Mouse (Mus musculus): ENCODE data around the gene Mepce.

DNA sequence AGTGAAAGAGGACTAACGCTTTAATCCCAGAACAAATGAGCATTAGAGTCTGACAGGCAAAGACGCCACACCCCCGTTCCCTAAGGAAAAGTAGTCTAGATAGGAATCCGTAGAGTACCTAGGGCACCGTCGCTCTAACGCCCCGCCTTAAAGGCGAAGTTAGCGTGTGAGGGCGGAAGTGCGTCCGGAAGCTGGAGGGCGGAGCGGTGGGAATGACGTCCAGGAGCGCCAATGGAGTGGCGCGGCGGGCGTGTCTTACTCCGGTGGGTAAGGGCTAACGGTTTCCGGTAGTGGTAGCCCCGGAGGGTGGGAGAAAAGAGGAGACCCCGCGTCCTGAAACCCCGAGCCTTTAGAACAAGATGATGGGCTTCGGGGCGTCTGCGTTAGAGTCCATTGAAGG, 8.8 kb downstream of the Mepce start, which contains the start of gene Ppp1r35:
- no peak for TF ChIP-seq GATA1 (IDR thresholded peaks at IDR 0.05; ENCODE audit: borderline replicate concordance, low read length)
- TF ChIP-seq FLI1 (IDR thresholded peaks at IDR 0.05; ENCODE audit: low read length): peak; percentile 61; the same call in 1 of the 2 replicates

Measured in megakaryocyte, embryonic 14.5 days (primary cell).